Mouse (Mus musculus) lung, adult 2 months (tissue): ENCODE measurements around the gene Olfr1291-ps1.

Experiments used
- CTCF ChIP-seq: fragments of 200-500 bp; IDR thresholded peaks from 2 replicates; pipeline ENCODE4 v1.5.1; 2011; ENCODE audit warnings: mild to moderate bottlenecking, low read length, control low read depth; ENCODE audit not compliant: insufficient read depth
- POLR2A ChIP-seq: fragments of 200-500 bp; IDR thresholded peaks from 2 replicates; pipeline ENCODE4 v1.6.1; 2011; ENCODE audit warnings: low read depth, mild to moderate bottlenecking, control low read depth, low read length, borderline replicate concordance; ENCODE audit errors: extremely low read depth

DNA sequence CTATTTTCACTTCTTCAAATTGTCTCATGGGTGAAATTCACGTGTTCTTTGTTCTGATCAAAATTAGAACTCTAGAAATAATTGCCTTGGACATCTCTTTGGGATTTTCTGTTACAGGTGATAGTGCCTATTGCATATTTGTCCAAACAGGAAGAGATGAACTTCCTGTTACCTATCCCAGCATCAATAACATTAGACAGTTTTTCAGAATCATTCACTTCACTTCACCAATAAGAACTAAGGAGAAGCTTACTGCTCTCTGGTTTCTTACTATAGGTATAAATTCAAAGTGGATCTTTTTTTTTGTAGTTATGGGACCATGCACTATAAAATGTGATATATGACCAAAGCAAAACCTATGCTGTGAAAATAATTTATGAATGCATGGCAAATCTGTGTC is 43.2 kb downstream of the Olfr1291-ps1 start, which contains the start of gene Olfr1294:
- TF ChIP-seq POLR2A (no peak), CTCF (no peak)
